Mouse (Mus musculus): Measurements from ENCODE around the gene Ciz1. TPM values are rescaled to one million over a fixed set of nuclear protein-coding genes. Genes with fewer than 3 reads are reported as not detected.

Ciz1 gene
- polyA plus RNA-seq, 1 experiment from 2014 or later = 20.1 TPM

DNA sequence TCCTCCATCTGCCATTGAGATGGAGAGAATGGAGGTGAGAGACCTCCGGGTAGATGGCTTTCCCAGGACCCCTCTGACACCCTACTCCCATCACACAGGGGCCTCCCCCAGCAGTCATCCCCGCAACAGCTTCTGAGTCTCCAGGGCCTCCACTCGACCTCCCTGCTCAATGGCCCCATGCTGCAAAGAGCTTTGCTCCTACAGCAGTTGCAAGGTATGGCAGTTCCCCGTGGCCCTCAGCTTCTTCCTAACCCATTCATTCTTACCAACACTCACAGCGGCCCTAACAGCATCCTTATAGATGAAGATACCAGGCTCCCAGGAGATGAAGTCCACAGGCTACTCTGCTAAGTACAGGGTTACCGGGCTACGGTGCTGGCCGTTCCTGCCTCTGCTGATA is 12.0 kb downstream of the Ciz1 start:
- peaks cover 31% of the 10 kb centered on the region for H3K36me3 ChIP-seq (ENCODE audit: control insufficient read depth, insufficient read depth)
- H3K9me3 ChIP-seq (ENCODE audit: control insufficient read depth) = no peaks in the 10 kb centered on the region
- 0 out of 2 replicates have a peak, but pooled peaks cover 3% of the 10 kb centered on the region for H3K4me1 ChIP-seq (replicated peaks; ENCODE audit: control insufficient read depth, insufficient read depth, low read length)
- no peaks in the 10 kb centered on the region for H3K27me3 ChIP-seq (replicated peaks; ENCODE audit: control insufficient read depth, insufficient read depth, low read length)
- no peak overlapping the region for H3K27ac ChIP-seq (ENCODE audit: low read depth, low read length)
- no peak for ATAC-seq
- WGBS = 80% methylated on average over 8 of the region's 8 CpGs
- no peak for TF ChIP-seq CTCF (IDR thresholded peaks at IDR 0.05; ENCODE audit: low read depth)
- H3K4me3 ChIP-seq (ENCODE audit: low read depth, low read length) = peak overlapping the region; percentile 67
- peak overlapping the region; percentile 80 for H3K9ac ChIP-seq (ENCODE audit: low read depth, low read length)
- H3K4me2 ChIP-seq (replicated peaks; ENCODE audit: low read depth) = peak overlapping the region; percentile 88

GRCm38 (mm10) chr2:32367315-32367714 is 15.2 kb downstream of the Ciz1 start:
- H3K4me3 ChIP-seq (ENCODE audit: low read depth, low read length) = no peak overlapping the region
- H3K27me3 ChIP-seq (replicated peaks; ENCODE audit: control insufficient read depth, insufficient read depth, low read length) = no peaks in the 10 kb centered on the region
- peaks cover 62% of the 10 kb centered on the region for H3K36me3 ChIP-seq (ENCODE audit: control insufficient read depth, insufficient read depth)
- no peak overlapping the region for H3K4me2 ChIP-seq (replicated peaks; ENCODE audit: low read depth)
- no peaks in the 10 kb centered on the region for H3K9me3 ChIP-seq (ENCODE audit: control insufficient read depth)
- ATAC-seq = no peak
- 91% methylated on average over 5 of the region's 5 CpGs for WGBS
- no peak overlapping the region for H3K9ac ChIP-seq (ENCODE audit: low read depth, low read length)
- TF ChIP-seq CTCF (IDR thresholded peaks at IDR 0.05; ENCODE audit: low read depth) = no peak
- H3K27ac ChIP-seq (ENCODE audit: low read depth, low read length) = no peak overlapping the region
- H3K4me1 ChIP-seq (replicated peaks; ENCODE audit: control insufficient read depth, insufficient read depth, low read length) = no peaks in the 10 kb centered on the region

- ATAC-seq = no peak
- H3K4me1 ChIP-seq (replicated peaks; ENCODE audit: control insufficient read depth, insufficient read depth, low read length) = no peaks in the 10 kb centered on the region
- H3K27ac ChIP-seq (ENCODE audit: low read depth, low read length) = no peak overlapping the region
- H3K36me3 ChIP-seq (ENCODE audit: control insufficient read depth, insufficient read depth) = peaks cover 89% of the 10 kb centered on the region
- H3K4me2 ChIP-seq (replicated peaks; ENCODE audit: low read depth) = no peak overlapping the region
- no peak overlapping the region for H3K9ac ChIP-seq (ENCODE audit: low read depth, low read length)
- H3K27me3 ChIP-seq (replicated peaks; ENCODE audit: control insufficient read depth, insufficient read depth, low read length) = no peaks in the 10 kb centered on the region
- no peak for TF ChIP-seq CTCF (IDR thresholded peaks at IDR 0.05; ENCODE audit: low read depth)
- WGBS = 92% methylated on average over 10 of the region's 10 CpGs
- H3K9me3 ChIP-seq (ENCODE audit: control insufficient read depth) = no peaks in the 10 kb centered on the region
- no peak overlapping the region for H3K4me3 ChIP-seq (ENCODE audit: low read depth, low read length)
Measured at GRCm38 (mm10) chr2:32374191-32374590, 22.1 kb downstream of the Ciz1 start.

GRCm38 (mm10) chr2:32375317-32375940 is 23.3 kb downstream of the Ciz1 start:
- Histone ChIP-seq H3K27me3 (replicated peaks; ENCODE audit: control insufficient read depth, insufficient read depth, low read length) (no peaks in the 10 kb centered on the region), H3K27ac (ENCODE audit: low read depth, low read length) (no peak overlapping the region), H3K9me3 (ENCODE audit: control insufficient read depth) (no peaks in the 10 kb centered on the region), H3K9ac (ENCODE audit: low read depth, low read length) (no peak overlapping the region), H3K4me3 (ENCODE audit: low read depth, low read length) (no peak overlapping the region), H3K4me1 (replicated peaks; ENCODE audit: control insufficient read depth, insufficient read depth, low read length) (no peaks in the 10 kb centered on the region), H3K36me3 (ENCODE audit: control insufficient read depth, insufficient read depth) (peaks cover 78% of the 10 kb centered on the region), H3K4me2 (replicated peaks; ENCODE audit: low read depth) (no peak overlapping the region)
- no peak for ATAC-seq
- TF ChIP-seq CTCF (IDR thresholded peaks at IDR 0.05; ENCODE audit: low read depth) = no peak
- 84% methylated on average over 13 of the region's 13 CpGs for WGBS

GRCm38 (mm10) chr2:32376963-32377362 is 24.8 kb downstream of the Ciz1 start:
- H3K9me3 ChIP-seq (ENCODE audit: control insufficient read depth) = no peaks in the 10 kb centered on the region
- H3K4me1 ChIP-seq (replicated peaks; ENCODE audit: control insufficient read depth, insufficient read depth, low read length) = 0 out of 2 replicates have a peak, but pooled peaks cover 4% of the 10 kb centered on the region
- H3K4me2 ChIP-seq (replicated peaks; ENCODE audit: low read depth) = no peak overlapping the region
- H3K27ac ChIP-seq (ENCODE audit: low read depth, low read length) = no peak overlapping the region
- H3K27me3 ChIP-seq (replicated peaks; ENCODE audit: control insufficient read depth, insufficient read depth, low read length) = no peaks in the 10 kb centered on the region
- WGBS = 93% methylated on average over 10 of the region's 10 CpGs
- H3K9ac ChIP-seq (ENCODE audit: low read depth, low read length) = no peak overlapping the region
- no peak for ATAC-seq
- H3K36me3 ChIP-seq (ENCODE audit: control insufficient read depth, insufficient read depth) = peaks cover 63% of the 10 kb centered on the region
- TF ChIP-seq CTCF (IDR thresholded peaks at IDR 0.05; ENCODE audit: low read depth) = no peak
- H3K4me3 ChIP-seq (ENCODE audit: low read depth, low read length) = no peak overlapping the region

GRCm38 (mm10) chr2:32380001-32380500 is 27.9 kb downstream of the Ciz1 start:
- ATAC-seq = no peak
- no peak for TF ChIP-seq CTCF (IDR thresholded peaks at IDR 0.05; ENCODE audit: low read depth)
- H3K4me3 ChIP-seq (ENCODE audit: low read depth, low read length) = no peak overlapping the region

More at GRCm38 (mm10) chr2:32380001-32380500, 27.9 kb downstream of the Ciz1 start:
- no peaks in the 10 kb centered on the region for H3K9me3 ChIP-seq (ENCODE audit: control insufficient read depth)
- 82% methylated on average over 7 of the region's 7 CpGs for WGBS
- H3K36me3 ChIP-seq (ENCODE audit: control insufficient read depth, insufficient read depth) = peaks cover 42% of the 10 kb centered on the region
- no peak overlapping the region for H3K27ac ChIP-seq (ENCODE audit: low read depth, low read length)
- no peak overlapping the region for H3K9ac ChIP-seq (ENCODE audit: low read depth, low read length)
- no peak overlapping the region for H3K4me2 ChIP-seq (replicated peaks; ENCODE audit: low read depth)
- 0 out of 2 replicates have a peak, but pooled peaks cover 4% of the 10 kb centered on the region for H3K4me1 ChIP-seq (replicated peaks; ENCODE audit: control insufficient read depth, insufficient read depth, low read length)
- H3K27me3 ChIP-seq (replicated peaks; ENCODE audit: control insufficient read depth, insufficient read depth, low read length) = no peaks in the 10 kb centered on the region
